Mouse (Mus musculus): ENCODE data around the gene Dennd4a.

- TF ChIP-seq CTCF (IDR thresholded peaks at IDR 0.05; ENCODE audit: low read depth) = no peak
- TF ChIP-seq EP300 (optimal IDR thresholded peaks at IDR 0.05) = no peak
Measured at GRCm38 (mm10) chr9:64822235-64822634, 11.1 kb downstream of the Dennd4a start.

All from stomach, postnatal 0 days (tissue).